Mouse (Mus musculus) forebrain, embryonic 11.5 days (tissue): Measurements from ENCODE around the gene Bcl2l13. TPM values are rescaled to one million over a fixed set of nuclear protein-coding genes. Genes with fewer than 3 reads are reported as not detected.

Source experiments
- ATAC-seq: fragments of 200-750 bp; cut with Nextera tagmentation; replicated peaks from 2 replicates; pipeline ENCODE4 v1.8.0; 2017; ENCODE audit warnings: moderate TSS enrichment; ENCODE audit not compliant: low FRiP score
- DNase-seq: peaks from one replicate; pipeline ENCODE4 v3.0.0-alpha.2; 2017; ENCODE audit warnings: low spot score
- H3K27ac ChIP-seq: fragments of 300-500 bp; sonication (generic); 2 replicates; pipeline ENCODE4 v1.5.1; 2014; ENCODE audit warnings: low read depth, low read length
- H3K27me3 ChIP-seq: fragments of 300-500 bp; sonication (generic); 2 replicates; pipeline ENCODE4 v1.6.1; 2014; ENCODE audit warnings: mild to moderate bottlenecking, low read length, mixed read lengths; ENCODE audit not compliant: control insufficient read depth, insufficient read depth
- H3K36me3 ChIP-seq: fragments of 300-500 bp; sonication (generic); 2 replicates; pipeline ENCODE4 v1.6.1; 2014; ENCODE audit warnings: mild to moderate bottlenecking, low read length, moderate library complexity, mixed read lengths; ENCODE audit not compliant: control insufficient read depth, insufficient read depth
- H3K4me1 ChIP-seq: fragments of 300-500 bp; sonication (generic); replicated peaks from 2 replicates; pipeline ENCODE4 v1.6.1; 2014; ENCODE audit warnings: low read length, mixed read lengths; ENCODE audit not compliant: control insufficient read depth, insufficient read depth
- H3K4me2 ChIP-seq: fragments of 300-500 bp; sonication (generic); 2 replicates; pipeline ENCODE4 v1.6.1; 2014; ENCODE audit warnings: low read depth, mild to moderate bottlenecking, low read length, moderate library complexity, mixed read lengths; ENCODE audit not compliant: severe bottlenecking
- H3K4me3 ChIP-seq: fragments of 300-500 bp; sonication (generic); 2 replicates; pipeline ENCODE4 v1.5.1; 2014; ENCODE audit warnings: low read depth, low read length
- H3K9ac ChIP-seq: fragments of 300-500 bp; sonication (generic); 2 replicates; pipeline ENCODE4 v1.6.1; 2014; ENCODE audit warnings: low read length
- H3K9me3 ChIP-seq: fragments of 300-500 bp; sonication (generic); 2 replicates; pipeline ENCODE4 v1.6.1; 2016; ENCODE audit warnings: low read length, mixed read lengths; ENCODE audit not compliant: control insufficient read depth
- WGBS: fragments of 180-500 bp; shearing (Covaris S2); extraction: QIAGEN DNeasy Blood & Tissue Kit; methylation state at CpG from one replicate; pipeline ENCODE4 v1.1.7; 2014; 5-methylcytosine and 5-hydroxymethylcytosine counted together
- polyA plus RNA-seq: library from polyadenylated mRNA; unstranded; fragments of >200 nt; fragmentation: Nextera tagmentation; extraction: Ambion mirVana; gene quantifications from 2 replicates; pipeline ENCODE4 v1.2.1, GENCODE M21; 2014

Gene Bcl2l13
- polyA plus RNA-seq, 1 experiment from 2014 or later = 46.4 TPM

DNA sequence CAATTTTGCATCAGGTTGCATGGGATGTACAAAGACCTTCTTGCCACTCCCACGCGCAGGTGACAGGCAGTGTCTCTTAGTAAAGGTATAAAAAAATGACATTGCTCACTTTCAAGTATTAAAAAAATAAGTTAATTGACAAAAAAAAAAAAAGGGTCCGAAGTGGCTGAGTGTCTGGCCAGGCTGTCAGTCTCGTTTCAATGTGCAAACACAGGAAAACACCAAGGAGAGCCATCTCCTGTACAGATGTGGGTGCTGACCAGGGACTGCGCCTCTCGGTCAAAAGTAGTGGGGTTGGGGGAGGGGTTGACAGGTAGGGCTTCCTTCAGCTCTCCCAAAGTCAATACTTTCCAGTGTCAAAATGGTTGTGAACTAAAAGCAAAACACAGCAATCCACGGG, 97.7 kb downstream of the Bcl2l13 start:
- no peaks in the 10 kb centered on the region for H3K4me1 ChIP-seq
- H3K9me3 ChIP-seq = no peaks in the 10 kb centered on the region
- H3K4me2 ChIP-seq = no peak overlapping the region
- no peaks in the 10 kb centered on the region for H3K27me3 ChIP-seq
- WGBS = 90% methylated on average over 7 of the region's 7 CpGs
- H3K4me3 ChIP-seq = no peak overlapping the region
- H3K27ac ChIP-seq = no peak overlapping the region
- ATAC-seq (no peak), DNase-seq (no peak)
- no peaks in the 10 kb centered on the region; the same call in 1 of the 2 replicates for H3K36me3 ChIP-seq
- no peak overlapping the region for H3K9ac ChIP-seq

DNA sequence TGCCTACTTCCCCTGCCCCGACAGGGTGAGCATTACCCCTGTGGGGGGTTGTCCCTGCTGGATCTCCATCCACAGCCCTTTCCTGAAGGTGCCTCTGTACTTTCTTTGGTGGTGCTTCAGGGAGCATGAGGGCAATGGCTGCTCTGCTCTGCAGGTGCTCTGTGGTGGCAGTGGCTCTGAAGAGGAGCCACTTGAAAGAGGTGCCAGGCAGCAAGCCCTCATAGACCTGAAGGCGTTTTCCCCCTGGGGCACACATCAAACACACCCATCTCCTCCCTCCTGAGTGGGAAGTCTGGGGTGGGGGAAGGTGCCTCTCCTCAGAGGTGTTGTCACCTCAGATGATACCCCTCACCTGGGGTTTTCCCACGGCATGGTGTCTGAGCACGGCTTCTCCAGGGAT, 98.2 kb downstream of the Bcl2l13 start:
- no peaks in the 10 kb centered on the region for H3K9me3 ChIP-seq

DNA sequence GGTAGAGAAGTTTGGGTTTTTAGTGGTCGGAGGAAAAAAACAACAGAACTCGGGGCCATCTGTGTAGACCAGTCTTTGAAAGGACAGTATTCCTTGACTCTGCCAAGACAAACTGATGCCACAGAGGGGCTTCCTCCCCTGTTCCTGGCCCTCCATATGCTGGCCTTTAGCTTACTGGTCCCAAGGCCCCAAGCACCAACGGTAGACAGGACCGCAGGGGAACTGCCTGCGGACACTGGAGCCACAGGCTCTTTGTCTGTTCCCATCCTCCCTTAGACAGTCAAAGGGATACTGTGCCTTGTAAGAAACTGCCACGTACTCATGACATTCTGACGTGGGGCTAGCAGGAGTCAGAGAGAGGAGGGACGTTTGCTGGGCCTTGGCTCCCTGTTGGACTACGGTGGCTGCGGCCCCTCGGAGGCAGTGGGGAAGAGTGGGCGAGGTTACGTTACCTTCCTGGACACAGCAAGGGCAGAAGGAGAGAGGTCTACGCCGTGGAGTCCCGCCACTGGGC, 101.1 kb downstream of the Bcl2l13 start:
- no peak overlapping the region for H3K9ac ChIP-seq
- DNase-seq (no peak), ATAC-seq (no peak)
- WGBS = 89% methylated on average over 16 of the region's 16 CpGs
- H3K36me3 ChIP-seq = no peaks in the 10 kb centered on the region; the same call in 1 of the 2 replicates
- no peaks in the 10 kb centered on the region for H3K27me3 ChIP-seq
- no peak overlapping the region for H3K4me3 ChIP-seq
- no peak overlapping the region for H3K4me2 ChIP-seq
- no peaks in the 10 kb centered on the region for H3K4me1 ChIP-seq
- no peak overlapping the region for H3K27ac ChIP-seq
- no peaks in the 10 kb centered on the region for H3K9me3 ChIP-seq

More for the DNA sequence above, 98.2 kb downstream of the Bcl2l13 start:
- Histone ChIP-seq H3K4me1 (no peaks in the 10 kb centered on the region), H3K36me3 (no peaks in the 10 kb centered on the region; the same call in 1 of the 2 replicates), H3K9ac (no peak overlapping the region), H3K4me3 (no peak overlapping the region), H3K4me2 (no peak overlapping the region), H3K27ac (no peak overlapping the region), H3K27me3 (no peaks in the 10 kb centered on the region)
- DNase-seq (no peak), ATAC-seq (no peak)
- 77% methylated on average over 4 of the region's 4 CpGs for WGBS

DNA sequence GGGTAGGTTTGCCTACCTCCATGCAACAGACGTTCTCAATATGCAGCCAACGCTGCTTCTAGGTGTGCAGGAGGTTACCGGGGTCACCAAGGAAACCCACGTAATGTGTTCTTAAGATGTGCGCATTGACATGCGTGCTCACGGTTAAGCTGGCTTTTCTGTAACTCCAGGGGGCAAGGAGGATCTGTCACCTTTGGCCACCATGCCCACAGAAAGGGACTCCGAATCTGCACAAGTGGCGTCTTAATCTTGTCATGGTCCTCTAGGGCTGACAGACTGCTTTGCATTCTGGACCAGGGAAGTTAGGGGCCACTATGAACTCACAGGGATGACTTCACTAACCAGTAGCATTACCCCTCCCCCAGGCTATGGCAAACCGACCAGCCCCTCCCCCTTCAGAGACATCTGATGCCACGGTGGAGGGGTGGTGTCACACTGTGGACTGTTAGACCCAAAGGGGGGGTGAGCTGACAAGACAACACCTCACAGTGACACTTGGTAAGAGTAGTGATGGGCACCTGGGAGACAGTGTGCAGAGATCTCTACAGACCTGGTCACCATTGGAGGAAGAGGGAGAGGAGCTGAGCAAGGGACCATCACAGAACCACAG, 102.1 kb downstream of the Bcl2l13 start:
- no peak overlapping the region for H3K4me2 ChIP-seq
- H3K9me3 ChIP-seq = no peaks in the 10 kb centered on the region
- H3K27me3 ChIP-seq = no peaks in the 10 kb centered on the region
- no peaks in the 10 kb centered on the region for H3K4me1 ChIP-seq
- H3K27ac ChIP-seq = no peak overlapping the region
- WGBS = 83% methylated on average over 11 of the region's 11 CpGs
- peak; percentile 44; the same call in 1 of the 2 replicates for ATAC-seq
- no peak overlapping the region for H3K4me3 ChIP-seq
- H3K9ac ChIP-seq = no peak overlapping the region
- no peak for DNase-seq
- H3K36me3 ChIP-seq = no peaks in the 10 kb centered on the region

DNA sequence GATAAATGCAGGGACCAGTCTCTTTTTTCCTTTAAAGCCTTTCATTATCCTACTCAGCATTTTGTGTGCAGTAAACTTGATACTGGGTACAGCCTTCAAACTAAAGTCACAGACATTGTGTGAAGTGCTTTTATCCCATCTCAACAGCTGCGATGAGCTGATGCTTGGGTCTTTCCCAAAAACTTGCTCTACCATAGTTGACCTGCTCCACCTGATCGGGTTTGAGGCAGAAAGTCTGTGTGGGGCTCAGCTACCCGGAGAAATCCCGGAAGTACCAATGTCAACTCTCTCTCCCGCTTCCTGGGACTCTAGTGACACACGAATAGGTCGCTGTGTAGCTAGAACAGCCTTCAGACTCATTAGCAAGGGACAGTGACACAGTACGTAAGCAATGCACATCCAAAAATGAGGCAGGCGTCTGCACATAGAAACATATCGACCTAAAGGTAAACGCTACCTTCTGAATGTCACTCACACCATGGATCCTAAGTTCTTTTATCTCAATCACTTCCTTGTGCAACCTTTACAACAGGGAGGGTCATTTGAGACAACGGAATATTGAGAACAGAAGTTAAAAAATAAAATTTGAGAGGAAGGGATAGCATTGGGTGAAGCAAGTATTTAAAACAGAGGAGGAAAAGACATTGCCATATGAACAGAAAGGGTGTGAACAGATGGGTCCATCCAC, 102.9 kb downstream of the Bcl2l13 start:
- Histone ChIP-seq H3K36me3 (no peaks in the 10 kb centered on the region), H3K27me3 (no peaks in the 10 kb centered on the region), H3K4me2 (no peak overlapping the region), H3K9ac (no peak overlapping the region), H3K27ac (no peak overlapping the region), H3K9me3 (no peaks in the 10 kb centered on the region), H3K4me3 (no peak overlapping the region), H3K4me1 (no peaks in the 10 kb centered on the region)
- ATAC-seq (no peak), DNase-seq (no peak)
- WGBS = 94% methylated on average over 12 of the region's 12 CpGs

DNA sequence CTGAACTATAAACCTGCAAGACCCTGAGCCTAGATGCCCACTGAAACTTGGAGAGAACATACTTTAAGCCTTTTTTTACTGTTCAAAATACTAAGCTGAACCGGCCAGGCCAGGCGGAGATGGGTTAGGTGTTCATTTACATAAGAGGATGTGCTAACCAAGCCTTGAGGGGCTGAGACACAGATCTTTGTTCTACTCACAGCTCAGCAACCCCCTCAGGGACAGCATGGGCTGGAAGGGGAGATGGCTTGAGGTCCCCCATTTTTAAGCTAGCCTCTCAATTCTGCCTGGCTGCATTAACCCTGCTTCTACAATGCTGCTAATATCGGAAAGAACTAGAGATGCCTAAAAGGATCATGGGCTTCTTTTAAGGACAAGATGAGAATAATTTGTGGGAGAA, 103.8 kb downstream of the Bcl2l13 start:
- no peaks in the 10 kb centered on the region for H3K4me1 ChIP-seq
- no peak overlapping the region for H3K27ac ChIP-seq
- no peak overlapping the region for H3K4me2 ChIP-seq
- H3K4me3 ChIP-seq = no peak overlapping the region
- 81% methylated on average over 3 of the region's 3 CpGs for WGBS
- DNase-seq = no peak
- no peaks in the 10 kb centered on the region for H3K36me3 ChIP-seq
- H3K9ac ChIP-seq = no peak overlapping the region
- no peaks in the 10 kb centered on the region for H3K9me3 ChIP-seq
- no peak for ATAC-seq
- no peaks in the 10 kb centered on the region for H3K27me3 ChIP-seq

DNA sequence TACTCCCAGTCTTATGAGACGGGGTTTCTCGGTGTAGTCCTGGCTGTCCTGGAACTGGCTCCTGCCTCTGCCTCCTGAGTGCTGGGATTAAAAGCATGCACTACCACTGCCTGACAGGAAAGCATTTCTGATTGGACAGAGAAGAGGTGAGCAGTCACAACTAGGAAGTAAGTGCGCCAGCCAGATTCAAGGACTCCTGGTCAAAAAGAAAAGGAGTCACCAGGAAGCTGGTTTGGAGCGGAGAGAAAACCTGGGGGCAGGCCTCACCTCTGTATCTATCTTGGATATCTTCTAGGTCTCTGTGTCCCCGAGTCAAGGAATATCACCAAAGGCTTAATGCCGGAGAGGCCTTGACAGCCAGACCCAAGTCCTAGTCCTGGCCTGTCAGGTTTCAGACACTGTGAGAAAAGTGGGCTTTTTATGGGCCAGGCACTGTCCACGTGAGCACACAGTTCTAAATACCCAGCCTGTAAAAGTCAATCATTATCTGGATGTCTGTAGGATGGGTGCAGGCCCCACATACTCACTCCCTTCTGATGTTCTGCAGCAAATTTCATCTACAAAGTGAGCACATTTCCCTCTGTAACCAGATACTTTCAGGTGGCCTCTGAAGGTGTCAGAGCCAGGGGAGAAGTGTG, 104.6 kb downstream of the Bcl2l13 start:
- no peaks in the 10 kb centered on the region for H3K4me1 ChIP-seq
- no peak overlapping the region for H3K4me3 ChIP-seq
- DNase-seq (no peak), ATAC-seq (no peak)
- H3K27ac ChIP-seq = no peak overlapping the region
- H3K36me3 ChIP-seq = no peaks in the 10 kb centered on the region
- no peaks in the 10 kb centered on the region for H3K9me3 ChIP-seq
- WGBS = 86% methylated on average over 7 of the region's 7 CpGs
- no peak overlapping the region for H3K9ac ChIP-seq
- no peak overlapping the region for H3K4me2 ChIP-seq
- H3K27me3 ChIP-seq = no peaks in the 10 kb centered on the region

DNA sequence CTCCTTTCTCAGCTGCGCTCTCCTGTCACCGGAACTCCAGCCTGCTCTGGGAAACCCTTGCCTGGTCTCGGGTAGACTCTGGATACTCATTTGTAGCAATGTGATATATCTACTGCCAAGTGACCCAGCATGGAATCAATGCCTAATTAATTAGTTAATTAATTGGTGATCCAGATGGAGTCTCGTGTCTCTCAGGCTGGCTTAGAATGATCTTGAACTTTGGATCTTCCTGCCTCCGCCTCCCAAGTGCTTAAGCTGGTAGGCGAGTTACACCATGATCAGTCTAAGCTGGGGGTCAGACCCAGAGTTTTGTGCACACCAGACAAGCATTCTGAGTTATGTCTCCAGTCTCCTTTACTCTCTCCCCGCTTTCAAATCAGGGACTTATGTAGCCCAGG, 105.1 kb downstream of the Bcl2l13 start:
- DNase-seq (no peak), ATAC-seq (no peak)
- Histone ChIP-seq H3K27ac (no peak overlapping the region), H3K4me3 (no peak overlapping the region), H3K36me3 (no peaks in the 10 kb centered on the region), H3K9ac (no peak overlapping the region), H3K4me2 (no peak overlapping the region), H3K4me1 (no peaks in the 10 kb centered on the region), H3K9me3 (no peaks in the 10 kb centered on the region), H3K27me3 (no peaks in the 10 kb centered on the region)
- WGBS = 82% methylated on average over 7 of the region's 7 CpGs
